In the genomic region with DNA sequence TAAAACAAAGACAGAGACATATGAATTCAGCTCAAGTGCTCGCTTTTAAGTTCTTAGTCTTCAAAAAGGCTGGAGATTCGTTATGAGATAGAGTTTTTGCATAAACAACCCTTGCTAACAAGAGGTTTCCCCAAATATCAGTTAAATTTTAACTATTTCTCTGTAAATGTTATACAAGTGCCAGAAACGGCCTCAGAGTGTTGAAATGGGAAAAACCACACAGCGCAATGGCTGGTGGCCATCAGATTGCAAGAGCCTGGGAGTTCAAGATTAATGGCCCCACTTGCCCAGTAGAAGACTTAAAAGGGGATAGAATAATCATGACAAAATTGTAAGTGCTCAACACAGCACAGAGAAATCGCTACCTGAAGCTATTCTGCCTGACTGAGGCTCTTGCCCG, we compare ENCODE assay signal across 20 mouse cellular contexts.
DNase-seq lines count a peak whose midpoint lies in the region; ATAC-seq and TF ChIP-seq lines count a peak whose summit lies in the region.
"Had no signal": no experiment of that assay in that cellular context is flagged by ENCODE, and none has a peak within 500 bp of the region (broad histone marks: within the 10 kb centered on the region; RNA-seq: fewer than 3 reads in every experiment).

No protein-coding gene starts in this region.

- no peaks in the 10 kb centered on the region for H3K36me3 ChIP-seq in lung, embryonic 16.5 days (ENCODE audit: control insufficient read depth, insufficient read depth, low read length)
- no peaks in the 10 kb centered on the region for H3K36me3 ChIP-seq in kidney, postnatal 0 days (ENCODE audit: insufficient read depth, low read length)
- H3K36me3 ChIP-seq: embryonic facial prominence, embryonic 15.5 days; midbrain, embryonic 15.5 days had no signal

- H3K27ac ChIP-seq in lung, embryonic 16.5 days (ENCODE audit: low read length): no peak overlapping the region
- peak overlapping the region; percentile 61 for H3K27ac ChIP-seq in kidney, postnatal 0 days
- no peak overlapping the region for H3K27ac ChIP-seq in left cerebral cortex, adult 2 months
- H3K27ac ChIP-seq: embryonic facial prominence, embryonic 15.5 days; heart, adult 2 months; hindbrain, embryonic 14.5 days; midbrain, embryonic 15.5 days had no signal

- no peaks in the 10 kb centered on the region for H3K27me3 ChIP-seq in lung, embryonic 16.5 days (ENCODE audit: control insufficient read depth, insufficient read depth, low read depth, low read length)
- H3K27me3 ChIP-seq in kidney, postnatal 0 days (ENCODE audit: insufficient read depth, low read length): no peaks in the 10 kb centered on the region
- H3K27me3 ChIP-seq: embryonic facial prominence, embryonic 15.5 days; megakaryocyte, embryonic 14.5 days had no signal

- H3K4me3 ChIP-seq in lung, embryonic 16.5 days (ENCODE audit: low read length): 0 out of 2 replicates have a peak overlapping the region, but pooled peaks have one; percentile 9
- H3K4me3 ChIP-seq in lung, adult 2 months (replicated peaks; ENCODE audit: extremely low read depth, low read depth, low read length): no peak overlapping the region
- no peak overlapping the region for H3K4me3 ChIP-seq in kidney, postnatal 0 days (replicated peaks; ENCODE audit: low read depth, low read length)
- no peak overlapping the region for H3K4me3 ChIP-seq in left cerebral cortex, adult 2 months
- H3K4me3 ChIP-seq: embryonic facial prominence, embryonic 15.5 days; heart, adult 2 months; megakaryocyte, embryonic 14.5 days; midbrain, embryonic 15.5 days; myocyte had no signal

- no peak for TF ChIP-seq CTCF in lung, adult 2 months (IDR thresholded peaks at IDR 0.05; ENCODE audit: insufficient read depth, low read length)
- TF ChIP-seq CTCF in kidney, postnatal 0 days (IDR thresholded peaks at IDR 0.05; ENCODE audit: low read depth): no peak
- no peak for TF ChIP-seq CTCF in left cerebral cortex, adult 2 months (IDR thresholded peaks at IDR 0.05)

- no peaks in the 10 kb centered on the region for H3K4me1 ChIP-seq in lung, embryonic 16.5 days (replicated peaks; ENCODE audit: control insufficient read depth, insufficient read depth, low read length)
- no peaks in the 10 kb centered on the region for H3K4me1 ChIP-seq in lung, adult 2 months (ENCODE audit: control insufficient read depth, insufficient read depth, low read length)
- H3K4me1 ChIP-seq in kidney, postnatal 0 days (replicated peaks; ENCODE audit: insufficient read depth, low read length): 0 out of 2 replicates have a peak, but pooled peaks cover 7% of the 10 kb centered on the region
- H3K4me1 ChIP-seq: embryonic facial prominence, embryonic 15.5 days; megakaryocyte, embryonic 14.5 days; midbrain, embryonic 15.5 days had no signal

- H3K9ac ChIP-seq in lung, embryonic 16.5 days (ENCODE audit: low read length): no peak overlapping the region
- no peak overlapping the region for H3K9ac ChIP-seq in kidney, postnatal 0 days (ENCODE audit: low read depth, low read length)
- H3K9ac ChIP-seq: embryonic facial prominence, embryonic 15.5 days; hindbrain, embryonic 14.5 days; liver, postnatal 0 days; midbrain, embryonic 15.5 days had no signal

- peak overlapping the region; percentile 36; the same call in 1 of the 2 replicates for H3K4me2 ChIP-seq in lung, embryonic 16.5 days (ENCODE audit: low read depth, low read length)
- H3K4me2 ChIP-seq in kidney, postnatal 0 days (ENCODE audit: low read length): peak overlapping the region; percentile 23; the same call in 1 of the 2 replicates
- H3K4me2 ChIP-seq: embryonic facial prominence, embryonic 15.5 days; hindbrain, embryonic 14.5 days; midbrain, embryonic 15.5 days had no signal

- H3K9me3 ChIP-seq in lung, embryonic 16.5 days (ENCODE audit: control insufficient read depth, low read length): no peaks in the 10 kb centered on the region
- no peaks in the 10 kb centered on the region for H3K9me3 ChIP-seq in kidney, postnatal 0 days (replicated peaks; ENCODE audit: low read length)
- H3K9me3 ChIP-seq: embryonic facial prominence, embryonic 15.5 days; megakaryocyte, embryonic 14.5 days; midbrain, embryonic 15.5 days had no signal

- peak; percentile 20 for DNase-seq in adrenal gland, adult 2 months
- no peak for DNase-seq in adrenal gland, adult (ENCODE audit: inconsistent age in 2 of 2, low spot score in 1 of 2)
- no peak for DNase-seq in lung, adult 2 months
- DNase-seq in kidney, postnatal 0 days (ENCODE audit: low spot score): no peak
- DNase-seq in layer of hippocampus, postnatal 36 days: no peak
- DNase-seq in left cerebral cortex, adult 2 months (ENCODE audit: extremely low spot score in 1 of 2, low spot score in 2 of 2): no peak
- DNase-seq: adrenal gland, postnatal 25 days; cerebellum, adult 11 months; cerebellum, postnatal 10 days; heart, adult 2 months; heart, postnatal 36 days; liver, postnatal 0 days; thymus, postnatal 4 days had no signal

- 51% methylated on average over 6 of the region's 6 CpGs for WGBS in lung, embryonic 16.5 days
- WGBS in lung, adult 2 months: 62% methylated on average over 6 of the region's 6 CpGs
- 35% methylated on average over 6 of the region's 6 CpGs for WGBS in kidney, postnatal 0 days

- intact Hi-C loops in left cerebral cortex, adult 2 months (cut with DNase I): no loop called here

- no peak for TF ChIP-seq POLR2A in lung, adult 2 months (IDR thresholded peaks at IDR 0.05; ENCODE audit: borderline replicate concordance, extremely low read depth, low read depth, low read length)

- ATAC-seq in lung, embryonic 16.5 days (ENCODE audit: low read depth): no peak
- ATAC-seq in kidney, postnatal 0 days (replicated peaks; ENCODE audit: low FRiP score, low read depth): no peak
- ATAC-seq in megakaryocyte progenitor cell, adult 5-6 weeks (replicated peaks; ENCODE audit: poor library complexity): peak; percentile 34; the same call in 1 of the 2 replicates
- ATAC-seq: liver, postnatal 0 days; midbrain, embryonic 15.5 days had no signal
